20 mouse cellular contexts compared by ENCODE assay signal in genomic region chrX:102007935-102008334, GRCm38 (mm10).
DNase-seq lines count a peak whose midpoint lies in the region; TF ChIP-seq lines count a peak whose summit lies in the region.
"Had no signal": no experiment of that assay in that cellular context is flagged by ENCODE, and none has a peak within 500 bp of the region (broad histone marks: within the 10 kb centered on the region; RNA-seq: fewer than 3 reads in every experiment).

No protein-coding gene starts in this region.

- H3K36me3 ChIP-seq in MEL (ENCODE audit: control insufficient read depth in 1 of 2, insufficient read depth in 2 of 2, low read length in 2 of 2) (no peaks in the 10 kb centered on the region), macrophage (ENCODE audit: inconsistent target) (no peaks in the 10 kb centered on the region)
- H3K36me3 ChIP-seq: embryonic facial prominence, embryonic 15.5 days; forebrain, embryonic 10.5 days; G1E; heart, embryonic 10.5 days; heart, embryonic 15.5 days had no signal

- H3K4me1 ChIP-seq in MEL (ENCODE audit: control insufficient read depth in 1 of 2, insufficient read depth in 2 of 2, low read length in 2 of 2) = no peaks in the 10 kb centered on the region
- peaks cover 21% of the 10 kb centered on the region for H3K4me1 ChIP-seq in bone marrow macrophage, adult 2 months (ENCODE audit: control insufficient read depth, insufficient read depth, low read length)

- intact Hi-C loops in left cerebral cortex, postnatal 14 days (cut with DNase I) = no loop called here
- intact Hi-C loops in gastrocnemius, adult 2 months (cut with DNase I) = no loop called here

- no peak overlapping the region for H3K9ac ChIP-seq in MEL (ENCODE audit: control insufficient read depth, low read depth, low read length, poor library complexity, severe bottlenecking)
- H3K9ac ChIP-seq: embryonic facial prominence, embryonic 15.5 days; heart, embryonic 15.5 days had no signal

- H3K79me2 ChIP-seq in MEL (ENCODE audit: control insufficient read depth, insufficient read depth, low read length, poor library complexity) = no peaks in the 10 kb centered on the region
- H3K79me2 ChIP-seq in macrophage (ENCODE audit: inconsistent target) = no peaks in the 10 kb centered on the region

- peak in 1 of 2 experiments; percentile 15; a peak in 1 of 4 replicates for TF ChIP-seq EP300 in MEL (IDR thresholded peaks at IDR 0.05; ENCODE audit: low read depth in 1 of 2, low read length in 2 of 2)

- TF ChIP-seq POLR2A in MEL (IDR thresholded peaks at IDR 0.05; ENCODE audit: control insufficient read depth in 1 of 2, insufficient read depth in 1 of 2, low read depth in 1 of 2, low read length in 2 of 2, poor library complexity in 1 of 2) = no peak
- TF ChIP-seq POLR2A in bone marrow macrophage, adult 2 months (IDR thresholded peaks at IDR 0.05; ENCODE audit: borderline replicate concordance, low read depth, low read length) = no peak

- H3K27ac ChIP-seq in MEL (ENCODE audit: control insufficient read depth, low read depth, low read length) (no peak overlapping the region), macrophage (peak overlapping the region; percentile 42)
- peak overlapping the region; percentile 77 for H3K27ac ChIP-seq in bone marrow macrophage, adult 2 months (ENCODE audit: insufficient read depth, low read depth, low read length)
- H3K27ac ChIP-seq in gastrocnemius, adult 2 months = no peak overlapping the region
- H3K27ac ChIP-seq: embryonic facial prominence, embryonic 15.5 days; forebrain, embryonic 10.5 days; heart, embryonic 10.5 days; heart, embryonic 15.5 days; hindbrain, postnatal 0 days had no signal

- no peak for TF ChIP-seq RAD21 in MEL (IDR thresholded peaks at IDR 0.05; ENCODE audit: low read depth, low read length)

- DNase-seq in MEL (ENCODE audit: low read depth, low spot score) = peak; percentile 68
- DNase-seq in left cerebral cortex, postnatal 14 days (ENCODE audit: low spot score in 2 of 2) = no peak
- DNase-seq in gastrocnemius, adult 2 months = no peak
- no peak for DNase-seq in spleen, adult 18-20 months
- DNase-seq: adrenal gland, postnatal 14 days; B cell, adult 2 months; cerebellum, adult 18-20 months; cerebellum, adult 9-11 months; embryo, embryonic 11 days; gastrocnemius, postnatal 36 days; heart, adult 18-20 months had no signal

- no peak overlapping the region for H3K4me3 ChIP-seq in MEL (ENCODE audit: control insufficient read depth in 1 of 2, insufficient read depth in 1 of 2, low read depth in 2 of 2, low read length in 2 of 2)
- H3K4me3 ChIP-seq in bone marrow macrophage, adult 2 months (ENCODE audit: insufficient read depth, low read length) = no peak overlapping the region
- no peak overlapping the region for H3K4me3 ChIP-seq in macrophage (ENCODE audit: inconsistent target)
- H3K4me3 ChIP-seq in gastrocnemius, adult 2 months = no peak overlapping the region
- H3K4me3 ChIP-seq: embryonic facial prominence, embryonic 15.5 days; erythroblast, embryonic 14.5 days; forebrain, embryonic 10.5 days; heart, embryonic 10.5 days; heart, embryonic 15.5 days had no signal

- no peaks in the 10 kb centered on the region; a peak in 1 of 4 replicates for H3K27me3 ChIP-seq in MEL (ENCODE audit: control insufficient read depth in 1 of 2, insufficient read depth in 2 of 2, low read length in 2 of 2)

- H3K9me3 ChIP-seq in MEL (replicated peaks; ENCODE audit: insufficient read depth, low read length) = no peaks in the 10 kb centered on the region
- H3K9me3 ChIP-seq: embryonic facial prominence, embryonic 15.5 days; forebrain, embryonic 10.5 days; G1E; heart, embryonic 10.5 days; heart, embryonic 15.5 days had no signal

- TF ChIP-seq CTCF in MEL (IDR thresholded peaks at IDR 0.05 in 2 of 3, conservative IDR thresholded peaks at IDR 0.05 in 1 of 3; ENCODE audit: control insufficient read depth in 1 of 3, insufficient read depth in 1 of 3, low read depth in 2 of 3, low read length in 3 of 3, poor library complexity in 1 of 3, severe bottlenecking in 1 of 3) = no peak
- TF ChIP-seq CTCF in bone marrow macrophage, adult 2 months (IDR thresholded peaks at IDR 0.05; ENCODE audit: low read depth, low read length) = no peak
- no peak for TF ChIP-seq CTCF in gastrocnemius, adult 2 months (IDR thresholded peaks at IDR 0.05)

- 5% methylated on average over 2 of the region's 2 CpGs for WGBS in macrophage (ENCODE audit: missing documents)

TF ChIP-seq in MEL, 35 proteins besides CTCF, POLR2A, EP300 and RAD21:
- peak; percentile 89 for TF ChIP-seq BHLHE40 (IDR thresholded peaks at IDR 0.05; ENCODE audit: borderline replicate concordance, low read depth, low read length)
- TF ChIP-seq TBP (IDR thresholded peaks at IDR 0.05; ENCODE audit: low read depth, low read length) = peak; percentile 60
- no peak for TF ChIP-seq SMC3 (IDR thresholded peaks at IDR 0.05; ENCODE audit: low read depth, low read length)

Comparison
In these comparisons a context has a peak if more than half of its experiments do, and no peak if none do; other contexts are left out.
1. H3K27ac ChIP-seq: peak in bone marrow macrophage, adult 2 months (single experiment) and macrophage (single experiment); none in MEL (single experiment) and gastrocnemius, adult 2 months (single experiment).